Comparison of ENCODE assay signal across 25 mouse cellular contexts in genomic region chr15:12539618-12540302, GRCm38 (mm10).
DNase-seq lines count a peak whose midpoint lies in the region; ATAC-seq and TF ChIP-seq lines count a peak whose summit lies in the region.
"Had no signal": no experiment of that assay in that cellular context is flagged by ENCODE, and none has a peak within 500 bp of the region (broad histone marks: within the 10 kb centered on the region; RNA-seq: fewer than 3 reads in every experiment).

No protein-coding gene starts in this region.

- H3K4me3 ChIP-seq in midbrain, embryonic 11.5 days (ENCODE audit: low read depth, low read length), result no peak overlapping the region
- H3K4me3 ChIP-seq in midbrain, embryonic 15.5 days, result no peak overlapping the region
- no peak overlapping the region for H3K4me3 ChIP-seq in embryonic facial prominence, embryonic 14.5 days (ENCODE audit: low read depth, low read length)
- no peak overlapping the region for H3K4me3 ChIP-seq in limb, embryonic 11.5 days (ENCODE audit: low read depth, low read length)
- no peak overlapping the region for H3K4me3 ChIP-seq in limb, embryonic 14.5 days (replicated peaks; ENCODE audit: low read length)
- H3K4me3 ChIP-seq: embryonic facial prominence, embryonic 15.5 days; heart, adult 2 months; heart, embryonic 10.5 days; heart, embryonic 13.5 days; hindbrain, embryonic 12.5 days had no signal

- TF ChIP-seq POLR2A in limb, embryonic 14.5 days (IDR thresholded peaks at IDR 0.05; ENCODE audit: borderline replicate concordance, extremely low read depth, insufficient read depth, insufficient read length), result no peak

- WGBS in midbrain, embryonic 11.5 days, result 91% methylated on average over 11 of the region's 11 CpGs
- 86% methylated on average over 11 of the region's 11 CpGs for WGBS in midbrain, embryonic 15.5 days
- WGBS in embryonic facial prominence, embryonic 14.5 days, result 66% methylated on average over 11 of the region's 11 CpGs
- WGBS in limb, embryonic 11.5 days, result 52% methylated on average over 11 of the region's 11 CpGs
- WGBS in limb, embryonic 14.5 days, result 44% methylated on average over 11 of the region's 11 CpGs

- H3K9me3 ChIP-seq in midbrain, embryonic 11.5 days (ENCODE audit: control insufficient read depth, low read length), result no peaks in the 10 kb centered on the region
- no peaks in the 10 kb centered on the region for H3K9me3 ChIP-seq in midbrain, embryonic 15.5 days
- no peaks in the 10 kb centered on the region for H3K9me3 ChIP-seq in embryonic facial prominence, embryonic 14.5 days (ENCODE audit: control insufficient read depth, low read length)
- no peaks in the 10 kb centered on the region for H3K9me3 ChIP-seq in limb, embryonic 11.5 days (ENCODE audit: control insufficient read depth, low read length)
- H3K9me3 ChIP-seq in limb, embryonic 14.5 days (ENCODE audit: control insufficient read depth, low read length), result no peaks in the 10 kb centered on the region
- H3K9me3 ChIP-seq: embryonic facial prominence, embryonic 15.5 days; heart, embryonic 10.5 days; heart, embryonic 13.5 days; hindbrain, embryonic 12.5 days had no signal

- H3K4me1 ChIP-seq in midbrain, embryonic 11.5 days (ENCODE audit: control insufficient read depth, insufficient read depth, low read length), result 0 out of 2 replicates have a peak, but pooled peaks cover 2% of the 10 kb centered on the region
- H3K4me1 ChIP-seq in midbrain, embryonic 15.5 days, result no peaks in the 10 kb centered on the region; the same call in 1 of the 2 replicates
- H3K4me1 ChIP-seq in embryonic facial prominence, embryonic 14.5 days (ENCODE audit: control insufficient read depth, insufficient read depth, low read length), result peaks cover 10% of the 10 kb centered on the region; the same call in 1 of the 2 replicates
- peaks cover 20% of the 10 kb centered on the region for H3K4me1 ChIP-seq in limb, embryonic 11.5 days (ENCODE audit: control insufficient read depth, insufficient read depth, low read length)
- peaks cover 28% of the 10 kb centered on the region for H3K4me1 ChIP-seq in limb, embryonic 14.5 days (ENCODE audit: control insufficient read depth, insufficient read depth, low read length)

- no peak overlapping the region for H3K9ac ChIP-seq in midbrain, embryonic 11.5 days (ENCODE audit: low read length)
- no peak overlapping the region for H3K9ac ChIP-seq in midbrain, embryonic 15.5 days
- H3K9ac ChIP-seq in embryonic facial prominence, embryonic 14.5 days (ENCODE audit: low read depth, low read length), result no peak overlapping the region
- no peak overlapping the region for H3K9ac ChIP-seq in limb, embryonic 11.5 days (ENCODE audit: low read length)
- H3K9ac ChIP-seq in limb, embryonic 14.5 days (ENCODE audit: low read depth, low read length, severe bottlenecking), result no peak overlapping the region
- H3K9ac ChIP-seq: embryonic facial prominence, embryonic 15.5 days; forebrain, postnatal 0 days; heart, embryonic 13.5 days; hindbrain, embryonic 12.5 days had no signal

- no peaks in the 10 kb centered on the region for H3K27me3 ChIP-seq in midbrain, embryonic 11.5 days (ENCODE audit: control insufficient read depth, insufficient read depth, low read length)
- no peaks in the 10 kb centered on the region for H3K27me3 ChIP-seq in midbrain, embryonic 15.5 days (replicated peaks)
- no peaks in the 10 kb centered on the region for H3K27me3 ChIP-seq in embryonic facial prominence, embryonic 14.5 days (replicated peaks; ENCODE audit: control insufficient read depth, insufficient read depth, low read length)
- H3K27me3 ChIP-seq in limb, embryonic 11.5 days (ENCODE audit: control insufficient read depth, insufficient read depth, low read length), result no peaks in the 10 kb centered on the region
- H3K27me3 ChIP-seq in limb, embryonic 14.5 days (ENCODE audit: control insufficient read depth, insufficient read depth, low read length), result no peaks in the 10 kb centered on the region
- H3K27me3 ChIP-seq: embryonic facial prominence, embryonic 15.5 days; heart, embryonic 13.5 days; hindbrain, embryonic 12.5 days had no signal

- ATAC-seq in midbrain, embryonic 11.5 days (ENCODE audit: low FRiP score), result no peak
- ATAC-seq in midbrain, embryonic 15.5 days (replicated peaks), result no peak
- ATAC-seq in embryonic facial prominence, embryonic 14.5 days (ENCODE audit: low read depth), result no peak
- ATAC-seq in limb, embryonic 11.5 days (ENCODE audit: insufficient number of reproducible peaks, low FRiP score, low TSS enrichment, low read depth), result 0 out of 2 replicates have a peak, but pooled peaks have one; percentile 58
- ATAC-seq in limb, embryonic 14.5 days (ENCODE audit: low FRiP score, low read depth), result peak; percentile 35; the same call in 1 of the 2 replicates
- ATAC-seq: CD4-positive, CD25-positive, alpha-beta regulatory T cell, adult 4 months; forebrain, embryonic 14.5 days; forebrain, postnatal 0 days; hindbrain, embryonic 16.5 days had no signal

- no peaks in the 10 kb centered on the region for H3K36me3 ChIP-seq in midbrain, embryonic 11.5 days (ENCODE audit: control insufficient read depth, insufficient read depth, low read length)
- no peaks in the 10 kb centered on the region for H3K36me3 ChIP-seq in midbrain, embryonic 15.5 days (replicated peaks)
- H3K36me3 ChIP-seq in embryonic facial prominence, embryonic 14.5 days (ENCODE audit: control insufficient read depth, insufficient read depth, low read length), result no peaks in the 10 kb centered on the region
- no peaks in the 10 kb centered on the region for H3K36me3 ChIP-seq in limb, embryonic 11.5 days (ENCODE audit: control insufficient read depth, insufficient read depth, low read length)
- H3K36me3 ChIP-seq in limb, embryonic 14.5 days (ENCODE audit: control insufficient read depth, insufficient read depth, low read length), result no peaks in the 10 kb centered on the region
- H3K36me3 ChIP-seq: embryonic facial prominence, embryonic 15.5 days; heart, embryonic 10.5 days; heart, embryonic 13.5 days; hindbrain, embryonic 12.5 days had no signal

- H3K27ac ChIP-seq in midbrain, embryonic 11.5 days (ENCODE audit: low read depth, low read length), result no peak overlapping the region
- H3K27ac ChIP-seq in midbrain, embryonic 15.5 days, result no peak overlapping the region
- no peak overlapping the region for H3K27ac ChIP-seq in embryonic facial prominence, embryonic 14.5 days (replicated peaks; ENCODE audit: low read depth, low read length)
- H3K27ac ChIP-seq in limb, embryonic 11.5 days (replicated peaks; ENCODE audit: low read depth, low read length), result no peak overlapping the region
- no peak overlapping the region for H3K27ac ChIP-seq in limb, embryonic 14.5 days (replicated peaks; ENCODE audit: low read depth, low read length)
- H3K27ac ChIP-seq: embryonic facial prominence, embryonic 15.5 days; heart, adult 2 months; heart, embryonic 10.5 days; heart, embryonic 13.5 days; hindbrain, embryonic 12.5 days had no signal

- DNase-seq in midbrain, embryonic 11.5 days (ENCODE audit: low spot score, missing footprints), result peak; percentile 70
- DNase-seq in embryonic facial prominence, embryonic 14.5 days (ENCODE audit: low spot score), result peak; percentile 30
- DNase-seq in limb, embryonic 11.5 days (ENCODE audit: low spot score), result peak; percentile 70
- no peak for DNase-seq in limb, embryonic 14.5 days (ENCODE audit: low spot score)
- no peak for DNase-seq in cerebellum, adult 18-20 months
- DNase-seq in thymus, postnatal 0 days (ENCODE audit: low spot score), result no peak
- no peak for DNase-seq in ovary, adult 18-20 months (ENCODE audit: low spot score)
- DNase-seq: adrenal gland, adult 2 months; adrenal gland, postnatal 14 days; cerebellum, adult 11 months; cerebellum, adult 8-10 months; cerebellum, postnatal 10 days; cerebellum, postnatal 36 days; forebrain, postnatal 0 days; gastrocnemius, postnatal 25 days; heart, adult 2 months; heart, postnatal 14 days had no signal

- no peak overlapping the region for H3K4me2 ChIP-seq in midbrain, embryonic 11.5 days
- H3K4me2 ChIP-seq in midbrain, embryonic 15.5 days, result no peak overlapping the region
- no peak overlapping the region for H3K4me2 ChIP-seq in embryonic facial prominence, embryonic 14.5 days (ENCODE audit: low read depth, low read length)
- no peak overlapping the region for H3K4me2 ChIP-seq in limb, embryonic 11.5 days (ENCODE audit: low read depth, severe bottlenecking)
- H3K4me2 ChIP-seq in limb, embryonic 14.5 days (replicated peaks; ENCODE audit: low read depth, low read length, severe bottlenecking), result no peak overlapping the region
- H3K4me2 ChIP-seq: embryonic facial prominence, embryonic 15.5 days; heart, embryonic 13.5 days; hindbrain, embryonic 12.5 days had no signal

Comparison
In these comparisons a context has a peak if more than half of its experiments do, and no peak if none do; other contexts are left out.
1. DNase-seq: peak in midbrain, embryonic 11.5 days (single experiment), embryonic facial prominence, embryonic 14.5 days (single experiment) and limb, embryonic 11.5 days (single experiment); none in limb, embryonic 14.5 days (single experiment), cerebellum, adult 18-20 months (0 of 2), thymus, postnatal 0 days (single experiment) and ovary, adult 18-20 months (single experiment).
2. ATAC-seq: peak in limb, embryonic 11.5 days (single experiment) and limb, embryonic 14.5 days (single experiment); none in midbrain, embryonic 11.5 days (single experiment), midbrain, embryonic 15.5 days (single experiment) and embryonic facial prominence, embryonic 14.5 days (single experiment).